Mouse (Mus musculus) monocyte, adult 2 months (primary cell): ENCODE data around the gene Eif5a.
A peak's percentile ranks its signal among the peaks of the same experiment; 100 is the strongest.

Experiments used
- DNase-seq, 2 experiments: peaks; one replicate each; pipeline ENCODE4 v3.0.0; 2022; ENCODE audit warnings: low spot score in 2 of 2, low read depth in 1 of 2

Eif5a gene

DNA sequence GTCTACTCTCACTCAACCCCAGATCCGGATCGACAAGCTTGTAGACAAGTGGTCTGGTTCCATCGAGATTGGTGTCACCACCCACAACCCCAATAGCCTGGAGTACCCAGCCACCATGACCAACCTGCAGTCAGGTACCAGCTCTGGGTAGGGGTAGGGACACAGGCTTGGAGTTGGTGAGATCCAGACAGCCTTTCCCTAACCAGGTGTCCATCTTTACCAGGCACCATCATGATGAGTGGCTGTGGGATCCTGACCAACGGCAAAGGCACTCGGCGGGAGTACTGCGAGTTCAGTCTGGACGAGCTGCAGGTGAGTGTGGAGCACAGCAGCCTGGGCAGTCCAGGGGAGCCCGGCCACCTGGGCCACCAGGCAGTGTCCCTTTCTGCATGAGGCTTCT lies 17.4 kb downstream of the Eif5a start:
- DNase-seq = no peak

- DNase-seq = no peak
Measured at GRCm38 (mm10) chr11:69902972-69903371, 18.8 kb downstream of the Eif5a start.

DNA sequence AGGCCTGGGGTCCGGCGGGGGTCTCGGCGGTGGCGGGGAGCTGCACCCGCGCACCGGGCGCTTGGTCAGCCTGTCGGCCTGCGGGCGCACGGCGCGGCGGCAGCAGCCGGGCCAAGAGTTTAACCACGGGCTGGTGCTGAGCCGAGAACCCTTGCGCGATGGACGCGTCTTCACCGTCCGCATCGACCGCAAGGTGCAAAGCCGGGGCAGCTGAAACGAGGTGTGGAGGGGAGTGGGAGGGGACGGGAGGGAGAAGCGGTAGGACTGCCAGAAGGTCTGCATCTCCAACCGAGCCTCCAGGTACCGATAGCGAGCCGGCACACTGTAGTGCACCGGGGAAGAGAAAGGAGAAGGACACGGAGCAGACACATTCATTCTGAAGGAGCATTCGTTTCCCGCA lies 19.8 kb downstream of the Eif5a start:
- DNase-seq = no peak

GRCm38 (mm10) chr11:69901406-69901846 lies 20.3 kb downstream of the Eif5a start:
- DNase-seq = peak; percentile 78 to 86

GRCm38 (mm10) chr11:69900471-69901405 lies 21.0 kb downstream of the Eif5a start, which contains the start of the genes 2810408A11Rik and Neurl4:
TSS of gene 2810408A11Rik (minus strand) at chr11:69900987.
TSS of gene Neurl4 (plus strand) at chr11:69901072.
- peak; percentile 68 to 82 for DNase-seq

DNA sequence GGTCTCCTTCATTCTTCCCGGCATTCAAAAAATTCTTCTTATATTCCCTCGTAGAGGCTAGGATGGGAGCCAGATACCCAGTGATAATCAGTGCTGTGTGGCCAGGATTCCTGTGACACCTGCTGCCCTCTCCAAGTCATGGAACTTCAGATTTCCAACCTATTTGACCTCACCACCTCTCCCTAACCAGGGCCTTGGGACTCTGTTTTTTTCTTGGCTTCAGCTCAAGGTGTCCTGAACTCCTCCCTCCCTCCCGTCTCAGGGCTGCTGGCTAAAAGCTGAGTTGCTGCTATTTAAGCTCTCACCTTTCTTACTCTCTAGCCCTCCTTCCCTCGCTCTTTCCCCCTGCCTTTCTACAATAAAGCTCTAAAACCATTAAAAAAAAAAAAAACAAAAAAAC lies 21.9 kb downstream of the Eif5a start:
- no peak for DNase-seq

DNA sequence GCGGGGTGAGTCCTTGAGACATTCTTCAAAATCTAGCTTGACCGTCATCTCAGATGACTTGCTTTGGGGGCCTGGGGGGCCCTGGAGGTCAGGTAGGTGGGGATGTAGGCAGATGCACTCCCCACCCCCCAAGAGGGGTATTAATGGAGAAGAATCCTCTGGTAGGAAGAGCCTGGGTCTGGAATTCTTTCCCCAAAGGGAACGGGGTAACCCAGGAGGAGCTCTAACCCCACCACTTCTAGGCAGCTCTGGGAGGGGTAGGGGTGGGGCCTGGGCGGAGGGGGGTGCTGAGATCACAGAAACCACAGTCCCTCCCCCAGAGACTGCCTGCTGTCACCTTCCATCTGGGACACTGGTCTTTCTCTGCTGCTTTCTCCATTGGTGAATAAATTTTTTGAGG lies 26.5 kb downstream of the Eif5a start, which contains the start of gene Acap1:
Gene Acap1, minus strand, starts transcription at position 249 of the 400 bp plus-strand sequence.
- no peak for DNase-seq

DNA sequence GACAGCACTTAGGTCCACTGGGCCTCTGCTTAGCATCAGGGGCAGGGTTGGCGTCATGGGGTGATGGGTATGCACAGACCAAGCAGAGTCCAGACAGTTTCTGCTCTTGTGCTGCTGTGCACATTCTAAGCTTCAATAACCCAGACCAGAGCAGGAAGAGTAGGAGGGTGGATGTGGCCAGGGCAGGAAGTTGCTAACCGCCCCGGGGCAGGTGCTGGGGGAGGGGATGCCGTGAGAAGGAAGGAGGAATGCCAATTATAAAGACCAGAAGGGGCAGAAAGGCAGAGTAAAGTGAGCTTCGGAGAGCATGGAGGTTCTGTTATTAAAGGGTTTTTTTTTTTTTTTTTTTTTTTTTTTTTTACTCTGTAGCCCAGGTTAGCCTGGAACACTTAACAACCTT lies 27.1 kb downstream of the Eif5a start:
- no peak for DNase-seq

GRCm38 (mm10) chr11:69891482-69891881 lies 30.3 kb downstream of the Eif5a start:
- no peak for DNase-seq

DNA sequence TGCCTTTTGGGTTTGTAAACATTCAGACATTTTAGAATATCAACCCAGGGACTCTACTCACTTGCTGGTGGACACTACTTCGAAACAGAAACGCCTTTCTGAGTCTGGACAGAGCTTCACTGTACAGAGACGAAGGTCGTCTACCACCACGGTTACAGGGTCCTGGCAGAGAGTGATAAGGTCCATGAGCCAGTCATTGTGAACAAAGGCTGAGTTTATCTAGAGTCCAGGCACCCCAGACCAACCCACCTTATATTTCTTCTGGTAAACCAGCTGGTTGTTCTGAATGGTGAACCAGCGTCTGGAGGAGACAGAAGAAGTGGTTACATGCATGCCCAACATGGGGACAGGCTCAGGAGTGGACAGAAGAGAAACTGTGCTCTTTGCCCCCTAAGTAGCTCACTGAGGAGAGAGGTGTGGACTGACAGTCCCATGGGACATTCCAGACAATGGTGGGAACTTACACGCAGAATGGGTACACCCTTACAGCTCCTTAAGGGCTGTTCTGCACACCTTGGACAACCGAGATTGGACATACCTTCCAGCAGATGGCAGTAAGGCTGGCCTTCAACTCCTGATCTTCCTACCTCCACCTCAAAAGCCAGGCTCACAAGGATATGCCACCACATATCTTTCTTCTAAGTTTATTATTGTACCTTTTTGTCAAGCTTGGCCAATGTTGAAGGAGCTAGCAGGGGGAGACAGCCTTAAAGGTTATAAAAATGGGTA lies 34.7 kb downstream of the Eif5a start:
- no peak for DNase-seq

GRCm38 (mm10) chr11:69884663-69885062 lies 37.1 kb downstream of the Eif5a start:
- no peak for DNase-seq

- no peak for DNase-seq
Measured at GRCm38 (mm10) chr11:69884240-69884639, 37.5 kb downstream of the Eif5a start.

DNA sequence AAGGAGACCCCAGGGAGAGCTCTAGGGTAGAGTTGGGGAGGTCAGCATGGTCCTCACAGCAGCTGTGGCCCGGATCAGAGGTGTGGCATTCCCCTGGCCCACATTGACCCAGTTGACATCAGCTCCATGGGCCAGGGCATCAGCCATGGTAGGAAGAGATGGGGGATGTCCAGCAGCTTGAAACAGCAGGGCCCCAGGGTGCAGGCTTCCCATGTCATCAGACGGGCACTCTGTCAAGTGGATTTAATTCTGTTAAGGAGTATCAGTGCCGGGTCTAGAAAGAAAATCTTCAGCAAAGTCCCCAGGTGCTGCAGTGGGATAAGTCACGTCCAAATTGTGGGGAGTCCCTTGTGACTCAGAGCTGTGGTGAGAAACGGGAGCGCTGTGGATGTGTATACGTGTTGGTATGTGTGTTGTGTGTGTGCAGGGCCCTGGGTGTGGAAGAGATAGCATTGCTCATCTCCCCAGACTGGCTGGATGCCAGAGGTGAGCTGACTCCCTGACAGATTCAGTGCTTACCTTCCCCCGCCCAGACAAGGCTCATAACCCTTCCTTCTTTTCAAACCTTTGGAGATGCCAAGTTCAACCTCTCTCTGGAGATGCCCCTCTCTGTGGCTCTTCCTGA lies 38.1 kb downstream of the Eif5a start:
- DNase-seq = no peak

- DNase-seq = no peak
Measured at GRCm38 (mm10) chr11:69883066-69883465, 38.7 kb downstream of the Eif5a start.

- DNase-seq = no peak
Measured at GRCm38 (mm10) chr11:69881787-69882670, 39.7 kb downstream of the Eif5a start.

DNA sequence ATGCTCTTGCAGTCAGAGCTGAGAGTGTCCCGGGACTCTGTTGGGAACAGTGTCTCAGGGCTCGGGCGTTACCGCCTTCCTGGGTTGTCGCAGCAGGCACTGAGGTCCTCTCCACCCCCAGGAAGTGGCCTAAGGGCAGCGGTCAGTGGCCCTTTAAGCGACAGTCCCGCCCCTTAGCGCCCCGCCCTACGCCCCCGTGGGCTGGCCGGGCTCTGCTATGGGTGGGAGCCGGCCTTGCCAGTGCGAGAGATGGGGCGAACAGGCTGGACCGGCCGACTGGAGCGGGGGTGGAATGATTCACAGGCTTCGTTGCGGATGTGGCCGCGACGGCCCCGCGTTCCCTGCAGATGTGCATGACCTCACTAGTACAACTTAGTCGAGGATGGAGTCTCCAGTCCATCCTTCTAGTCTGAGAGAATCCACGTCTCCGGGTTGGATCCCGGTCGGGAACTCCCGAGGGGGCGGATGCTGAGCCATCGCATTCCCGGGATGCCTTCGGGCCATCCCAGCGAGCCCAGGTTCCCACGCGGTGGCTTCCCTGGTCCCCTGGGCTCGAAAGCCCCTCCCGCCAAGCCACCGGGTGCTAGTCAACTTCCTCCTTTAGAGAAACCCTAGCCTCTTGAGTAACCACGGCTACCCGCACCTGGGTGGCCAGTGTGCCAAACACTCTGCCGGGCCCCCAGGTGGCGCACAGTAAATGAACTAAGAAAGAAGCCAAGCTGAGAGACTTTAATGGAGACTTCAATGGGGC lies 40.7 kb downstream of the Eif5a start, which contains the start of gene Kctd11:
Gene Kctd11, minus strand, starts transcription at position 554 of the 751 bp plus-strand sequence.
- DNase-seq = peak; percentile 49 to 64

GRCm38 (mm10) chr11:69880506-69880852 lies 41.3 kb downstream of the Eif5a start:
- DNase-seq = peak in 1 of 2 experiments; percentile 37

GRCm38 (mm10) chr11:69879711-69880110 lies 42.0 kb downstream of the Eif5a start:
- no peak for DNase-seq

DNA sequence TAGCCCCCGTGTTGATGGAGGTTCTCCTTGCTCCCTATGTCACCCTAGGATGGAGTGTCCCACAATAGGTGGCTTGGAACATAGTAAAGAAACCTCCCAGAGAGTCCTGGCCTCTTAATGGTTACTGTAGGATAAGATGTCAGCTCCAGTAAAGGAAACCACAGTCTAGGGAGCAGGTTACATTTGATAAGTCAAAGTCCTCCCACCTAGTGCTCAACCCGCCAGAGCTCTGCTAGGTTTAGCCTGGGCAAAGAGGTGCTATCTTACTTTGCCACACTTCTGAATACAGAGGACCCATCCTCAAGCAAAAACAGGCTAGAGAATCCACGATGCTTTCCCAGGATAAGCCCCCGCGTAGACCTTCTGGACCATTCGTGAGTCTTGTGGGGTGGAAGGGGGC lies 42.8 kb downstream of the Eif5a start:
- no peak for DNase-seq

DNA sequence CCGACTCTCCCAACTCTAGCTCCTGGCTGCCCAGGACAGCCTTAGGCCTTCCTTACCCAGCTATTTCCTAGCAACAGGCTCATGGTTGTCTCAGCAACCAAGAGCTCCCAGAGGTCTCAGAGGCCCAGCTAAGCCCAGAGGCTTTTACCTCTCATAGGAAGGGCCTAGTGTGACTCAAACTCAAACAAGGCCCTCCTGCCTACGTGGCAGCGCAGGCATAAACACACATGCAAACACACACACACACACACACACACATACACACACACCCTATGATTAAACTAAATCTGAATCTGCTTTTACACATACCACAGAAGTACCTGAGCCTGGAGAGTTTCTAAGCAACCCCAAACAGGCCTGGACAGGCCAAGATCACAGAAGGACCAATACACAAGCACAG lies 43.4 kb downstream of the Eif5a start:
- DNase-seq = no peak
